Mouse (Mus musculus) left cerebral cortex, adult 11 months (tissue): ENCODE results near the gene Gm28551.
A peak's percentile ranks its signal among the peaks of the same experiment; 100 is the strongest.
"Not testable (repeated sequence)": the region's sequence is repeated elsewhere in the genome, so short reads cannot be mapped to it uniquely, and the experiment has no call there.

Experiments
- DNase-seq: peaks from one replicate; pipeline ENCODE4 v3.0.0; 2022; ENCODE audit warnings: low spot score

Gm28551 gene

DNA sequence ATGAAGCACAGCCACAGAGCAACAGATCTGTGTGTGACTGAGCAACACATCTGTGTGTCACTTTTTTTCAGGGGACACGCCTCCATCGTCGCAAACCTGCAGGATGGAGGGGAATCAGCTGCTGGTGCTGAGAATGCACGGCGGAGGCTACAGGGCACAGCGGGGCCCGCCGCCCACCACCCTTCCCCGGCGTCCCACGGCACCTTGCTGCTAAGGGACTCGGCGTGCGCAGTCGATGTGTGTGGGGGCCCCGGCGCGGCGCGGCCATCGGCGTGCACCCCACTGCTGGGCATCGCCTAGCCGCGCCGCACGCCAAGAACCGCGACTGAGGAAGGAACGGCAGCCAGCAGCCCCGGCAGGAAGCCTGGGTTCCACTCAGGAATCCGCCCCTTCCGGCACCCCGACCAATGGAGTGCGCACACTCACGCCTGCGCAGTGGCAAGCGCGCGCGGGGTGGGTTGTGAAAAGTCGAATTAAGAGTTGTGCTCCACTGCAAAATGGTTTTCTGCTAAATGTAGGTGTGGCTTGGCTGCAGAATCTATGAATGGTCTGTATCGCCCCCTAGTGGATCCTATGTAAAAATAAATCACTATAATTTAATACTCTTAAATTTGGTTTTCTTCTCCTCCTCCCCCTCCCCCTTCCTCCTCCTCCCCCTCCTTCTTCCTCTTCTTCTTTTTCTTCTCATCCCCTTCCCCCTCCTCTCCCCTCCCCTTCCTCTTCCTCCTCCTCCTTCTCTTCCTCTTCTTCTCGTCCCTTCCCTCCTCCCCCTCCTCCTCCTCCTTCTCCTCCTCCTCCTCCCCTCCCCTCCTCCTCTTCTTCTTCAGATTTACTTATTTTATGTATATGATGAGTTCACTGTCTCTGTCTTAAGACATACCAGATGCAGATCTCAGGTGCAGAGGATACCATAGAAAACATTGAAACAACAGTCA is at the start of gene Gm28551, which contains the start of the genes Asdurf and Asnsd1:
Gene Gm28551 (minus strand): TSS at position 341 of the 935 bp plus-strand sequence.
Gene Asdurf (minus strand): TSS at position 293 of the 935 bp plus-strand sequence.
Gene Asnsd1 (minus strand): TSS at position 426 of the 935 bp plus-strand sequence.
- peak; percentile 96 for DNase-seq

DNA sequence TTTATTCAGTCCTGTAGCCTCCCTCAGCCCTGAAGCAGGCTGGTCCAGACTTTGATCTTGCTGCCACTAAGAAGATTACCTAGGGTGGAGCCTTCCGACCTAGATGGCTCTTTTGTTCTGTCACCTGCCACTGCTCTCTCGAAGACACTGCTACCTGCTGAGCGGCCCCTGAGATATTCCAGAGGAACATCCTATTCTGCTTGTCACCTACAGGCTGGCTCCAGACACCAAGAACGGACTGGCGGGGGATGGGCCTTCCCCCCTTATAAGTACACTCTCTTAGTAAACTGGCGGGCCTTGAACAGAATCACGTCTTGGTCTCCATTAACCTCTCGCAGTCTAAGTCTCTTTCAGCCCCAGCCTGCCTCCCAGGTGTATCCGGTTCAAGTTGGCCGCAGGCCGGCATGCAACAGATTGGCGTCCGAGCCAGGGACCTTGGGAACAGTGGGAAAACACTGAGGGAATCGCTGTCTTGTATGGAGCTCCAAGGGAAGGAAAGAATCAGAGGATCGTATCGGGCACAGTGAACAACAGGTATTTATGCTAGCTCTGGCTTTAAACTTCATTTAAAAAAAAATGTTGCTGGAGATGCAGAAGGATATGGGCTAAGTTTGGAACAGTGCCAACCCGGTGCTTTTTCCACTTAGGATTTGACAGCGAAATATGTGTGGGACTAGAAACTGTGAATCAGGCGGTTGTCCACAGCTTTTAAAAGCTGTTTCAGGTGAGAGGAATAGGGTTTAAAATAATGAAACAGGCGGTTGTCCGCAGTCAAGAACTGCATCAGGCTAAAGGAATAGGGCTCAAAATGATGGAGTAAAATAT is 41.7 kb upstream of the Gm28551 start:
- DNase-seq, result not testable (repeated sequence)

DNA sequence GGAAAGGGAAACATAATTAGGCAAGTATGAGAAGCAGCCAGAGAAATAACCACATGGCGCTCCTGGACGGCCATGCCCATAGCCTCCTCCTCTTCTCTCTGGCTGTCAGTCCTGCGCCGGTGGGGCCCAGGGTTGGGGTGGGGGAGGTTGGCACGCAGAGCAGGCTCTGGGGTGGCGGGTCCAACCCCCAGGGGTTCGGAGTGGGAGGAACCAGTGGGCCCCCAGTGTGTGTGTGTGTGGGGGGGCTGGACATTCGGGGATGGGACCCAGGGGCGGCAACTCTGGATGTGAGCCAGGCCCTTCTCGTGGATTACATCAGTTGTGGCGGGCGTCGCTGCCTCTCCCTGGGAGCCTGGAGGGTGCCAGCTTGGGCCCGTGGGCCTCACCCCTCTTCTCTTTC is 36.3 kb upstream of the Gm28551 start:
- no peak for DNase-seq

DNA sequence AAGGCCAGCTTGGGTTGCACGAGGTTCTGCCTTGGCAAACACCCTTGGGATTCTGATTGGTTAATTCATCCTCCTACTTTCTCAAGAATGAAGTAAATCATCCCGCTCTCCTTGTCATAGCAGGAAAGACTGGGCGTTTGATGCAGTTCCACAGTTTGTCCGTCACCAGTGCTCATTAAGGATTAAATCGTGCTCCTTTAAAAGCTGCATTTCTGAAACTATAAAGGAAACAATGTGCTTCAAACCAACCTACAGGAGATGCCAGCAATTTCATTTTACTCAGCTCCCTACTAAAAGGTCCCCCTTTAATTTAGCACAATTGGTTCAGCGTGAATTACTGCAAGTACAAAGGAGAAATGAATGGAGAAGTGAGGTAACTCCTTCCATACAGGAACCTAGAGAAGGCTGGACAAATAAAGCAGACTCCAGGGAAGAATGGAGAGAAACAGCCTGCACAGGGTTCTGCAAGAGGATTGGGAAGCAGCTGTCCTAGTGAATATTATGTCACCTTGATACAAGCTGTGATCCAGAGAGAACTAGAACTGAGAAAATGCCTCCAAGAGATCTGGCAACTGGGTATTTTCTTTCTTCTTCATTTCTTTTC is 31.7 kb upstream of the Gm28551 start:
- no peak for DNase-seq

DNA sequence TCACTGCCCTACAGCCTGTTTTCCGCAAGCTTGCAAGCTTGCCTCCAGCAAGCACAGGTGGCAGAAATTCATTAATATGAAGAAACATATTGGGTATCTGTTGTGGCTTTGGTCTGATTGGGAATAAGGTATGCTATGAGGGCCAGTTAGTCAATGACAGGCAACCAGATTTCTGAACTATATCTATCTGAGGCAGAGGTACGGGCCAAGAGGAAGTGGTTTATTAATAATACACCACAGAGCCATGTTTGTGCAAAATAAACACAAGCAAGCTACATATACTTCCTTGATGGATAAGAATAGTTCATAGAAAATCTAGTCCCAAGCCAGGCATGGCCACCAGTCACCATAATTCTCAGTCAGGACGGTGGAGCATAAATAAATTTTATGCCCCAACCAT is 25.3 kb upstream of the Gm28551 start:
- no peak for DNase-seq

DNA sequence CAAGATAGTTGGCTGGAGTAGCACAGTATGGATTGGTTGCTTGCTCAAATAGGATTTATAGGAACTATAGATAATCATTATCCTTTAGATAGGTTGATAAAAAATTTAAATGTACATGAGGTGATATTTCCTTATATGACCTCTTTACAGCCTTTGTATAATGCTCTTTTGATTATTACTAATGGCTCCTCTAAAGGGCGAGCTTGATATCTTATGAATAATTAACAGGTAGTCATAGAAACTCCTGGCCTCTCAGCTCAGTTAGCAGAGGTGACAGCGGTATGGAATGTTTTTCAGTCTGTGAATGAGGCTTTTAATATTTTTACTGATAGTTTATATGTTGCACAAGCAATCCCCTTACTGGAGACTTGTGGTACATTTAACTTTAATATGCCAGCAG is 23.5 kb upstream of the Gm28551 start:
- not testable (repeated sequence) for DNase-seq

DNA sequence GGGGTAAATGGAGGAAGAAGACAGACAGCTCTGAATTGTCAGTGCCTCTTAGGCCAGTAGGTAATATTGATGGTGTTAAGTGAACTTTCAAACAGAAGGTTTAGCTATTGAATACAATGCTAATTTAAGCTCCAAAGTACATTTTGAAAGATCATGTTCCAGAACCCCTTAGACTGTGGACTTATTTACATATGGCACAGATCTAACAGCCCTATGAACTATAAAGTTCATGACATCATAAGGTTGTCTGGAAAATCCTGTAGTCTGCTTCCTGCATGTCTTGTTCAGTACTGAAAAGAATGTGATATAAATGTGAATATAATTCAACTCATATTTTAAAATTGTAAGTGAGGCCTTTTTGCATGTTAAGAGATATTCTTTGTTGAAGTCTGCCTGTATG is 6.5 kb upstream of the Gm28551 start:
- no peak for DNase-seq

DNA sequence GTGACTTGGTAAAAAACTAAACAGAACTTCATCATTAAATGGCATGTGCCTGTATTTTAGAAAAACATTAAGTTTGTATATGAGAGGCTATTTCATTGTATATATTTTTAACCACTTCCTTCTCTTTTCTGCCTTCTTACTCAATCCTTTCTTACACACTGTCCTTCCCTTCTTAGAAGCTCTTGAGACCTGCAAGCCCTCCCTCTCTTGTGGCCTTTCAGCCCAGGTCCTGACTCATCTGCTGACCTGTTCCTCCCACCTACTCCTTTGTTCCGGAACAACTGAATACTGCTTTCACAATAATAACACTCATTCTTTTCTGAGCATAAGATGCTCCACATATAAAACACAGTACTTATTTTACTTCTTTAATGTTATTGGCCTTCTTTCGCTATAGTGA is 11.4 kb downstream of the Gm28551 start:
- DNase-seq, result no peak

DNA sequence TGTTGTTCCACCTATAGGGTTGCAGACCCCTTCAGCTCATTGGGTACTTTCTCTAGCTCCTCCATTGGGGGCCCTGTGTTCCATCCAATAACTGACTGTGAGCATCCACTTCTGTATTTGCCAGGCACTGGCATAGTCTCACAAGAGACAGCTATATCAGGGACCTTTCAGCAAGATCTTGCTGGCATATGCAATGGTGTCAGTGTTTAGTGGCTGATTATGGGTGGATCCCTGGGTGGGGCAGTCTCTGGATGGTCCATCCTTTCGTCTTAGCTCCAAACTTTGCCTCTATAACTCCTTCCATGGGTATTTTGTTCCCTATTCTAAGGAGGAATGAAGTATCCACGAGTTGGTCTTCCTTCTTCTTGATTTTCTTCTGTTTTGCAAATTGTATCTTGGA is 15.1 kb downstream of the Gm28551 start:
- DNase-seq, result not testable (repeated sequence)

DNA sequence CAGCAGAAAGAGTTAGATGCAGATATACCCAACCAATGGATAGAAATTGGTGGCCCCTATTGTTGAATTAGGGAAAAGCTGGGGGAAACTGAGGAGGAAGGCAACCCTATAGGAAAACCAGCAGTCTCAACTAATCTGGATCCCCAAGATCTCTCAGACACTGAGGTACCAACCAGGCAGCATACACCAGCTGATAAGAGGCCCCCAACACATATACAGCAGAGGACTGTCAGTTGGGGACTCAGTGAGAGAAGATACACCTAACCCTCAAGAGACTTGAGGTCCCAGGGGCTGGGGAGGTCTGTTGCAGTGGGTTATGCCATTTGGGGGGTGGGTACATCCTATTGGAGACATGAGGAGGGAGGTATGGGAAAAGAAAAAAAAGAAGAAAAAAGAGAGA is 17.0 kb downstream of the Gm28551 start:
- DNase-seq, result no peak

DNA sequence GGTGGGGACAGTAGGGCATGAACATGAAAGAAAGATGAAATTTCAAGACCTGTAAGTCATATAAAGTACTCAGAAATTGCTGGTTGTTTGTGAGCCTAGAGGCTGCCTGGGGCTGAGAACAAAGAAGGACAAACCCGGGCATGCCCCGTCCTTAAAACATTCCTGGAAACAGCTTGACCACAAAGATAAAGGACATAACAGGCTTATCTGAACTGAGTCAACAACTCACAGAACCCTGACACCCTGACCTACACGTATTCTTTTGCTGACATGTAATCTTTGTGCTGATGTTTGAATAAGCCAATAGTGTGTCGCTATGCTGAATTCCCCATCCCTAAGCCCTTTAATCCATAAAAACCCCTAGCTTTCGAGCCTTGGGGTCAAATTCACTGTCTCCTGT is 18.9 kb downstream of the Gm28551 start:
- DNase-seq, result not testable (repeated sequence)

DNA sequence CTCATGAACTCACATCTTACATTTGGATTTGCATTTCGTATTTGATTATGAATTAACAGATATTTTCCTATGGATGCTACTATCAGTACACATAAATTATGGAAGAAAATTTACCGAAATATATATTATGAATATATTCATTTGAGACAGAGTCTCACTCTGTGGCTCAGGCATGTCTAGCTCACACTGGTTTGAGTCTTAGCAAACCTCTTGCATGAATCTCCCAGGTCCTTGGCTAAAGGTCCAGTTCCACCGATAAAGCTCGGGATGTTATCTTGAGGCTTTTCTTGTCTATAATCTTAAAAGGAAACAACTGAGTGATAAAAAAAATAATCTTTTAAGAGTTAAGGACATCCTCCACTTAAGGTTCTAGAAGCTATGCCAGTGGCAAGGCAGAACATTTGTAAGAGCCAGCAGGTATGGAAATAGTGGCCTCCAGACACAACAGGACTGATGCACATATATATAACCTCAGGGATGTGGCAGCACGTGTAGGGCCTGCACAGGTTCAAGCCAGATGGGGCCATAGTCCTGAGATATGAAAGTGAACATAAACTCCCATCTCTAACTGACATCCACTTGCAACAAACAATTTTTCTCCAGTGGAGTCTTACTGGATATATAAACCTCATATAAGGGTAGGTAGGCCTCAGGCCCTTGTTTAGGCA is 27.5 kb downstream of the Gm28551 start:
- DNase-seq, result no peak

DNA sequence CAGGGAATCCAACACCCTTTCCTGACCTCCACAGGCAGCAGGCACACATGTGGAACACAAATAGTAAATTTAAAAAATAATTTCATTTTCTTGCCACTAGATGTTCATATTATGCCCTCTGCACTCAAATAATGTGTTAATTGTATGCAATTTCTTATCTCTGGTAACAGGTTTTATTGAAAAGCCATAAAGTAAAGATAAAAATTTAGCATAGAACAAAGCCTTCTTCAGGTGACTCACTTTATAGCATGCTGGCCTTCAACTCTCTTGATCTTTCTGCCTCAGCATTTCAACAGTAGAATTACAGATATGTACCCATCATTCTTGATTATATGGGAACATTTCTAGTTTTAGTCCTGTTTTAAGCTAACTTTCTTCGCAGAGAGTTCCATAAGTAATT is 28.2 kb downstream of the Gm28551 start:
- no peak for DNase-seq

DNA sequence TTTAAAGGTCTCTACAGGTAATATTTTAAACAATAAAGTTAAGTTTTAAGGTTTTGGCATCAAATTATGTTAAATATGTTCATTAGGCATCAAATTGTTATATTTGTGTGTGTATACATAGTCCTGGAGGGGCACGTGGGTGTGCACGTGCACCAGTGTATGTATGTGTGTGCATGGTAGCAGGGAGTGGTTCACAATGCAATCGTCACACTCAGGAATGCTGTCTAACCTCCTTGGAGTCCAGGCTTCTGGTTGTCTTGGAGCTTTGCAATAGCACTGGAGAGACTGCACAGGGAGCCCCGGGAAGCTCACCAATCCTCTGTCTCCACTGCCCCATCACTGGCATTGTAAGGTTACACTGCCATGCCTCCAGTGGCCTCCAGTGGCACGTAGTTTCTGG is 29.2 kb downstream of the Gm28551 start:
- no peak for DNase-seq

DNA sequence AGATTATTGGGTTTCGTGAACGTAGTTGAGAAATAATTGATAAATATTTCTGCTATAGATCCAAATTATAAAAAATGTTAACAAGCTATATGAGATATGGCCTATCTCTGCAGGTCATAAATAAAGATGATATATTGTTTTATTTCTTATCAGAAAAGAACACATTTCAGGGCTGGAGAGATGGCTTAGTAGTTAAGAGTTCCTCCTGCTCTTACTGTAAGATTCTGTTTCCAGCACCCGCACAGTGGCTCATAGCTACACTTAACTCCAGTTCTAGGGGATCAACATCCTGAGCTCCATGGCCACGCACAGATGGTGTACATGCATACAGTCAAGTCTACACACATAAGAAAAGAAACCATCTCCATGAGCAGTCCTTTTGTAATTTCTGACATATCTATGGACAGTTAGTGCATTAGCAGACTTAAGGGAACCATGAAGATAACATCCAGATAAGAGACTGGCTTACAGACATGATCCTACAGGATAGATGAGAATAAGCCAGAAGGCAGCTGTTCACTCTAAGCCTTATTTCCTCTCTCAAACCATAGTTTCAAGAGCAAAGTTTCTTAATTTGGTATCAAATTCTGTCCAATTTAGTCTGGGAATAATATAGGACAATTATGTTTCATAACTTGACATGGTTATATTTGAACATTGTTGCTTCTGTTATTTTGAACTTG is 30.7 kb downstream of the Gm28551 start:
- no peak for DNase-seq

DNA sequence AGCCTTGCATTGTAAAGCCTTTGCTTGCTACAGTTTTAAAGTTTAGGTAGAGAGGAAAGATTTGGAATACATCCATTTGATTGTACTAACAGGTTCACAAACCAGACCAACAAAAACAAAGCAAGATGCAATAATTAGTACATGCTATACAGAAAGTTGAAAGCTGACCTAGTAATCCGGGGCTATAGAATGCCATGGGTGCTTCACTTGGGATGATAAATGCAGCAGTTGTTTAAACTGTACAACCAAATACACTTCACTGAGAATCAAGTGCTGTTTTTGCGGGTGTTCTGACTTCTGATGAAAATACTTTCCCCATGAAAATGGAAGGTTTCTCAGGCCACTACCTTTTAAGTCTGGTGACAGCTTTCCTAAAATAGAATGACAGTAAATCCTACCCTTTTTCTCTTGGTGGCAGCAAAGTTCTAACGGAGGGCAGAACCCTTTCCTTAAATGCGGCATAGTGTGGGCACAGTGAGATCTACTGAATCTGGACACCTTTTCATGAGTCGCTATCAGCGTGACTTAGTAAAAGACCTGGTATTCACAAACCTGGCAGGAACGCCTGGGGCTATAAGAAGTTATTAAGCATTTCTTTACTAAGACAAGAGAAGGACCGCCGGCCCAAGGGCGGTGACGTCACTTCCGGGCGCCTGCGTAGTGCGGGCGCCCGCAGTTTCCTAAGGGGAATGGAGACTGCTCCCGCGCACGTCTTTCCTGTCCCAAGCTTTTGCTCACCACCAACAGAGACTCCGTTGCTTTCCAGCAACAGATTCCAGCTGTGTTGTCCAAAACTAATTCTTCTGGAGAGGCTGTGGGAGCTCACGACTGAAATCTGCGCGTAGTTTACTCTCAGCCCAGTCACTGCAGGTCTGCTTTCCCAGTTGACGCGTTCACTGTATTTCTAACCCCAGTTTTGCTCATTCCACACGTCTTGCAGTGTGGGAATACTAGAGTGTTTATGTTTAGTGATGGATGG is 39.2 kb downstream of the Gm28551 start, which contains the start of gene Osgepl1:
Gene Osgepl1 (plus strand): TSS at position 636 of the 979 bp plus-strand sequence.
- peak; percentile 79 for DNase-seq

DNA sequence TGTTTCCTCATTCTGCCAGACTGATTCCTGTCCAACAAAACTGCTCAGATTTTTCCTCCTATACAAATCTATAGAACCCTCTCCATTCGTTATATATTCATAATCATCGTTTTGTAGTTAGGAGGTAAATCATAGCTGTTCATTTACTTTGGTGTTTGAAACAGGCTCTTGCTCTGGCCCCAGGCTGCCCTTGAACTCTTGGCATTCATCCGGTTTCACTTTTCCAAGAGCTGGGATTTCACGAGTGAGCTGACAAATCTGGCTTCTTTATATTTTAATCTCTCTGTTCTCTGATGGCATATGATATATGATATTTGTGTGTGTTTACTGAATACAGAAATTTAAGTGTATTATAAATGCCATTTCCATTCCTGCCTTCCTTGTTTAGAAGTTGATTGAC is 52.0 kb downstream of the Gm28551 start:
- no peak for DNase-seq

DNA sequence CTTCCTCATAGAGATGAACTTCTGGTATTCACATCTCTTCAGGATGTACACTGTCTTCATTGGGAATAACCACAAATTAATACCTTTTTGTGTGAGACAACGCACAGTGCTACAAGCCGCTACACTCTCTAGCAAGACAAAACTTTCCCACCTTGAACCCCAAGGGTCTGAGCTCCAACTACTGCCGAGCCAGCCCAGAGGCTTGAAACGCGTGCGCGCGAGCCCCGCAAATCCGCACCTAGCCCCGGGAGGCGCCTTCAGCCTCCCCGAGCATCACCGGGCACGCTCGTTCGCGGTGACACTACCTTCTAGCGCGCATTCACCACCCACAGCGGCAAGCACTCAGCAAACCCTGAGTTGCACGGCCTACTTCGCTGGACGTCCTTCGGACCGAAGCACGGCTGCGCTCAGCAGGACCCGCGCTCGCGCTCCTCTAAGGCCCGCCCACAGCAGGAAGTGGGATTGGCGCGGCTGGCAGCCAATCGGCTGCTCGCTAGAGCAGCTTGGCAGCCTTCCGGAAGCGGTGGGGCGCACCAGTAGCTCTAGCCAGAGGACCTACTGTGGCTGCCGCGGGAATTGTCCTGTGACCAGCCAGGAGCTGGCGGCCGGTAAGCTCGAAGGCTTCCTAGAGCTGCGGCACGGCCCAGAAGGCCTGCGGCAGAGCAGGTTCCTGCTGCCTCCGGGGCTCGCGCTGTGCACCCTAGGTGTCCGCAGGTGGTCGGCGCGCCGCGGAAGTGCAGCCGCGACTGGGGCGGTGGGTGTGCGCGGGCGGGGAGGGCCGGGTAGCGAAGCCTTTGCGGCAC is 55.7 kb downstream of the Gm28551 start, which contains the start of the genes Pms1, Ormdl1 and Gm28778:
Gene Pms1 (minus strand): TSS at position 438 of the 803 bp plus-strand sequence.
Gene Ormdl1 (plus strand): TSS at position 515 of the 803 bp plus-strand sequence.
Gene Gm28778 (plus strand): TSS at position 531 of the 803 bp plus-strand sequence.
- peak; percentile 92 for DNase-seq

DNA sequence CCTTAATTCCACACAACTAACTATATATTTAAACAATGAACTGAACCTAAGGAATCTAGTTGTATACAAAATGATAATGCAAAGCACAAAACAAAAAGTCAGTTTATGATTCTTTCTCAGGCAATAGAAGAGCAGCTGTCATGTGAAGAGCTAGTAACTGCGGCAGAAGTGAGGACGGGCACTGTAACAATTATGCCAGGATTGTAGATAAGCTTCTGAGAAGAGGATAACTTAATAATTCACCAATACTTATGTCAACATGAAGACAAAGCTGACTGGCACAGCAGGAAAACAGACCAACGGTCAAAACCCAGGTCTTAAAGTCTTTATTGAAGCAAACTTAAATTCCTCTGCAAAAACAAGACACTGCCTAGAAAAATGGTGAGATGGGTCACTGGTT is 61.3 kb downstream of the Gm28551 start:
- DNase-seq, result no peak
